Mouse (Mus musculus): ENCODE measurements at regions not wholly inside any gene's neighbourhood (a gene's known extent, or its start where the extent isn't known, plus 50 kb on each side); places are given as distances from the start of the nearest gene placed in this dataset.

GRCm38 (mm10) chr3:34795103-34795983, 145.1 kb downstream of the Sox2 start:
- no peaks in the 10 kb centered on the region for H3K27me3 ChIP-seq (ENCODE audit: insufficient read depth, low read length)
- no peaks in the 10 kb centered on the region for H3K4me1 ChIP-seq (ENCODE audit: insufficient read depth, low read depth, low read length)
- DNase-seq (ENCODE audit: low spot score) (no peak), ATAC-seq (ENCODE audit: extremely low read depth, insufficient number of reproducible peaks, low FRiP score, poor library complexity, severe bottlenecking) (no peak)
- no peaks in the 10 kb centered on the region for H3K36me3 ChIP-seq (replicated peaks)
- H3K9me3 ChIP-seq (replicated peaks), result peaks cover 52% of the 10 kb centered on the region
- no peak overlapping the region for H3K4me3 ChIP-seq (ENCODE audit: low read depth, low read length)
- no peak for TF ChIP-seq TAL1 (conservative IDR thresholded peaks at IDR 0.05; ENCODE audit: low read depth, low read length)
- TF ChIP-seq POLR2AphosphoS5 (IDR thresholded peaks at IDR 0.05; ENCODE audit: insufficient replicate concordance, low read depth, low read length), result no peak
- no peak for TF ChIP-seq CTCF (IDR thresholded peaks at IDR 0.05; ENCODE audit: low read depth, low read length)
- TF ChIP-seq GATA2 (IDR thresholded peaks at IDR 0.05; ENCODE audit: borderline replicate concordance, low read depth, low read length), result no peak
- no peak for TF ChIP-seq GATA1 (IDR thresholded peaks at IDR 0.05; ENCODE audit: borderline replicate concordance, low read length)

- ATAC-seq (ENCODE audit: extremely low read depth, insufficient number of reproducible peaks, low FRiP score, poor library complexity, severe bottlenecking) (no peak), DNase-seq (ENCODE audit: low spot score) (no peak)
- H3K36me3 ChIP-seq (replicated peaks), result no peaks in the 10 kb centered on the region
- no peak overlapping the region for H3K4me3 ChIP-seq (ENCODE audit: low read depth, low read length)
- H3K4me1 ChIP-seq (ENCODE audit: insufficient read depth, low read depth, low read length), result no peaks in the 10 kb centered on the region
- peaks cover 56% of the 10 kb centered on the region for H3K9me3 ChIP-seq (replicated peaks)
- H3K27me3 ChIP-seq (ENCODE audit: insufficient read depth, low read length), result no peaks in the 10 kb centered on the region
- TF ChIP-seq POLR2AphosphoS5 (IDR thresholded peaks at IDR 0.05; ENCODE audit: insufficient replicate concordance, low read depth, low read length) (no peak), TAL1 (conservative IDR thresholded peaks at IDR 0.05; ENCODE audit: low read depth, low read length) (no peak), GATA2 (IDR thresholded peaks at IDR 0.05; ENCODE audit: borderline replicate concordance, low read depth, low read length) (no peak), GATA1 (IDR thresholded peaks at IDR 0.05; ENCODE audit: borderline replicate concordance, low read length) (no peak), CTCF (IDR thresholded peaks at IDR 0.05; ENCODE audit: low read depth, low read length) (no peak)
These were observed 145.7 kb downstream of the Sox2 start for GRCm38 (mm10) chr3:34795984-34796266.

- H3K9me3 ChIP-seq (replicated peaks), result peaks cover 43% of the 10 kb centered on the region
- H3K4me3 ChIP-seq (ENCODE audit: low read depth, low read length), result no peak overlapping the region
These were observed 158.6 kb downstream of the Sox2 start for GRCm38 (mm10) chr3:34808833-34809232.

GRCm38 (mm10) chr3:34811753-34812152, 161.5 kb downstream of the Sox2 start:
- ATAC-seq (ENCODE audit: extremely low read depth, insufficient number of reproducible peaks, low FRiP score, poor library complexity, severe bottlenecking), result no peak
- no peaks in the 10 kb centered on the region for H3K27me3 ChIP-seq (ENCODE audit: insufficient read depth, low read length)
- no peak for TF ChIP-seq GATA1 (IDR thresholded peaks at IDR 0.05; ENCODE audit: borderline replicate concordance, low read length)
- TF ChIP-seq TAL1 (conservative IDR thresholded peaks at IDR 0.05; ENCODE audit: low read depth, low read length), result no peak
- TF ChIP-seq CTCF (IDR thresholded peaks at IDR 0.05; ENCODE audit: low read depth, low read length), result no peak
- no peak for TF ChIP-seq GATA2 (IDR thresholded peaks at IDR 0.05; ENCODE audit: borderline replicate concordance, low read depth, low read length)
- TF ChIP-seq POLR2AphosphoS5 (IDR thresholded peaks at IDR 0.05; ENCODE audit: insufficient replicate concordance, low read depth, low read length), result no peak
- H3K4me1 ChIP-seq (ENCODE audit: insufficient read depth, low read depth, low read length), result no peaks in the 10 kb centered on the region
- peaks cover 39% of the 10 kb centered on the region for H3K9me3 ChIP-seq (replicated peaks)
- H3K36me3 ChIP-seq (replicated peaks), result no peaks in the 10 kb centered on the region
- no peak for DNase-seq (ENCODE audit: low spot score)
- H3K4me3 ChIP-seq (ENCODE audit: low read depth, low read length), result no peak overlapping the region

More at GRCm38 (mm10) chr3:34808833-34809232, 158.6 kb downstream of the Sox2 start:
- Histone ChIP-seq H3K27me3 (ENCODE audit: insufficient read depth, low read length) (no peaks in the 10 kb centered on the region), H3K4me1 (ENCODE audit: insufficient read depth, low read depth, low read length) (no peaks in the 10 kb centered on the region), H3K36me3 (replicated peaks) (no peaks in the 10 kb centered on the region)
- DNase-seq (ENCODE audit: low spot score) (no peak), ATAC-seq (ENCODE audit: extremely low read depth, insufficient number of reproducible peaks, low FRiP score, poor library complexity, severe bottlenecking) (no peak)
- no peak for TF ChIP-seq TAL1 (conservative IDR thresholded peaks at IDR 0.05; ENCODE audit: low read depth, low read length)
- TF ChIP-seq GATA1 (IDR thresholded peaks at IDR 0.05; ENCODE audit: borderline replicate concordance, low read length), result no peak
- TF ChIP-seq POLR2AphosphoS5 (IDR thresholded peaks at IDR 0.05; ENCODE audit: insufficient replicate concordance, low read depth, low read length), result no peak
- TF ChIP-seq GATA2 (IDR thresholded peaks at IDR 0.05; ENCODE audit: borderline replicate concordance, low read depth, low read length), result no peak
- no peak for TF ChIP-seq CTCF (IDR thresholded peaks at IDR 0.05; ENCODE audit: low read depth, low read length)

- Histone ChIP-seq H3K27me3 (ENCODE audit: insufficient read depth, low read length) (no peaks in the 10 kb centered on the region), H3K4me3 (ENCODE audit: low read depth, low read length) (no peak overlapping the region), H3K4me1 (ENCODE audit: insufficient read depth, low read depth, low read length) (no peaks in the 10 kb centered on the region), H3K9me3 (replicated peaks) (peaks cover 36% of the 10 kb centered on the region), H3K36me3 (replicated peaks) (no peaks in the 10 kb centered on the region)
- DNase-seq (ENCODE audit: low spot score), result no peak
- no peak for ATAC-seq (ENCODE audit: extremely low read depth, insufficient number of reproducible peaks, low FRiP score, poor library complexity, severe bottlenecking)
- no peak for TF ChIP-seq TAL1 (conservative IDR thresholded peaks at IDR 0.05; ENCODE audit: low read depth, low read length)
- no peak for TF ChIP-seq GATA2 (IDR thresholded peaks at IDR 0.05; ENCODE audit: borderline replicate concordance, low read depth, low read length)
- no peak for TF ChIP-seq CTCF (IDR thresholded peaks at IDR 0.05; ENCODE audit: low read depth, low read length)
- no peak for TF ChIP-seq POLR2AphosphoS5 (IDR thresholded peaks at IDR 0.05; ENCODE audit: insufficient replicate concordance, low read depth, low read length)
- no peak for TF ChIP-seq GATA1 (IDR thresholded peaks at IDR 0.05; ENCODE audit: borderline replicate concordance, low read length)
These were observed 162.9 kb downstream of the Sox2 start for GRCm38 (mm10) chr3:34813046-34813625.

- no peak overlapping the region for H3K4me3 ChIP-seq (ENCODE audit: low read depth, low read length)
- no peaks in the 10 kb centered on the region for H3K36me3 ChIP-seq (replicated peaks)
- peaks cover 44% of the 10 kb centered on the region for H3K9me3 ChIP-seq (replicated peaks)
- ATAC-seq (ENCODE audit: extremely low read depth, insufficient number of reproducible peaks, low FRiP score, poor library complexity, severe bottlenecking), result no peak
- TF ChIP-seq TAL1 (conservative IDR thresholded peaks at IDR 0.05; ENCODE audit: low read depth, low read length) (no peak), CTCF (IDR thresholded peaks at IDR 0.05; ENCODE audit: low read depth, low read length) (no peak), GATA1 (IDR thresholded peaks at IDR 0.05; ENCODE audit: borderline replicate concordance, low read length) (no peak), POLR2AphosphoS5 (IDR thresholded peaks at IDR 0.05; ENCODE audit: insufficient replicate concordance, low read depth, low read length) (no peak), GATA2 (IDR thresholded peaks at IDR 0.05; ENCODE audit: borderline replicate concordance, low read depth, low read length) (no peak)
- H3K4me1 ChIP-seq (ENCODE audit: insufficient read depth, low read depth, low read length), result no peaks in the 10 kb centered on the region
- no peaks in the 10 kb centered on the region for H3K27me3 ChIP-seq (ENCODE audit: insufficient read depth, low read length)
- no peak for DNase-seq (ENCODE audit: low spot score)
These were observed 174.8 kb downstream of the Sox2 start for GRCm38 (mm10) chr3:34825036-34825435.

Measured in G1E (cell line).